Mouse (Mus musculus) spleen, adult 2 months (tissue): ENCODE data around the gene Gm20388. TPM values are rescaled to one million over a fixed set of nuclear protein-coding genes. Genes with fewer than 3 reads are reported as not detected.

Experiments used
- DNase-seq, 2 experiments: peaks; one replicate each; pipeline versions ENCODE4 v3.0.0 to v3.0.0-alpha.2; 2012 to 2021; ENCODE audit warnings: low spot score in 2 of 2, low read depth in 1 of 2
- H3K27ac ChIP-seq: fragments of 200-500 bp; 2 replicates; pipeline ENCODE4 v1.5.1; 2012; ENCODE audit warnings: low read length, inconsistent platforms; ENCODE audit not compliant: insufficient read depth
- H3K27me3 ChIP-seq: fragments of 200-500 bp; 2 replicates; pipeline ENCODE4 v1.6.1; 2012; ENCODE audit warnings: mild to moderate bottlenecking, moderate library complexity, low read length, inconsistent platforms; ENCODE audit not compliant: control insufficient read depth, insufficient read depth
- H3K36me3 ChIP-seq: fragments of 200-500 bp; 2 replicates; pipeline ENCODE4 v1.6.1; 2012; ENCODE audit warnings: mild to moderate bottlenecking, low read length, inconsistent platforms; ENCODE audit not compliant: control insufficient read depth, insufficient read depth
- H3K4me1 ChIP-seq: fragments of 200-500 bp; 2 replicates; pipeline ENCODE4 v1.6.1; 2011; ENCODE audit warnings: inconsistent platforms; ENCODE audit not compliant: control insufficient read depth, insufficient read depth, insufficient read length
- H3K4me3 ChIP-seq: fragments of 200-500 bp; 2 replicates; pipeline ENCODE4 v1.5.1; 2011; ENCODE audit warnings: mild to moderate bottlenecking, inconsistent platforms; ENCODE audit not compliant: insufficient read depth, insufficient read length; ENCODE audit errors: extremely low read depth
- CTCF ChIP-seq: fragments of 200-500 bp; IDR thresholded peaks from 2 replicates; pipeline ENCODE4 v1.5.1; 2011; ENCODE audit warnings: mild to moderate bottlenecking, inconsistent platforms; ENCODE audit not compliant: insufficient read depth, insufficient read length, insufficient replicate concordance; ENCODE audit errors: extremely low read depth
- POLR2A ChIP-seq: fragments of 200-500 bp; IDR thresholded peaks from 2 replicates; pipeline ENCODE4 v1.6.1; 2011; ENCODE audit warnings: low read depth, low read length, inconsistent platforms
- WGBS: fragments of 180-500 bp; shearing (Covaris S2); methylation state at CpG from one replicate; pipeline ENCODE4 v1.1.7; 2018; 5-methylcytosine and 5-hydroxymethylcytosine counted together
- polyA plus RNA-seq: library from polyadenylated mRNA; depleted of rRNA; stranded (reverse); fragments of >200 nt; gene quantifications from 2 replicates; pipeline ENCODE4 v1.2.3, GENCODE M21; 2012

The Gm20388 gene
- polyA plus RNA-seq, 1 experiment, result 26.1 TPM

- Histone ChIP-seq H3K27ac (peak overlapping the region; percentile 7; the same call in 1 of the 2 replicates), H3K27me3 (no peaks in the 10 kb centered on the region), H3K36me3 (no peaks in the 10 kb centered on the region), H3K4me1 (no peaks in the 10 kb centered on the region), H3K4me3 (no peak overlapping the region)
- no peak for DNase-seq
- WGBS, result 73% methylated on average over 7 of the region's 7 CpGs
- TF ChIP-seq CTCF (no peak), POLR2A (no peak)
Measured at GRCm38 (mm10) chr8:121631645-121632071, 1721.0 kb downstream of the Gm20388 start.

GRCm38 (mm10) chr8:121632401-121632800, 1721.8 kb downstream of the Gm20388 start:
- Histone ChIP-seq H3K4me1 (no peaks in the 10 kb centered on the region), H3K36me3 (no peaks in the 10 kb centered on the region), H3K27ac (peak overlapping the region; percentile 35), H3K4me3 (no peak overlapping the region), H3K27me3 (no peaks in the 10 kb centered on the region)
- TF ChIP-seq CTCF (no peak), POLR2A (no peak)
- DNase-seq, result no peak
- WGBS, result 81% methylated on average over 5 of the region's 5 CpGs

- no peak for TF ChIP-seq CTCF
- no peak for TF ChIP-seq POLR2A
- DNase-seq, result no peak
- WGBS, result 38% methylated on average over 6 of the region's 6 CpGs
- Histone ChIP-seq H3K4me1 (no peaks in the 10 kb centered on the region), H3K27me3 (no peaks in the 10 kb centered on the region), H3K27ac (no peak overlapping the region), H3K4me3 (no peak overlapping the region), H3K36me3 (no peaks in the 10 kb centered on the region)
Measured at GRCm38 (mm10) chr8:121635534-121635933, 1724.9 kb downstream of the Gm20388 start.

GRCm38 (mm10) chr8:121636180-121636579, 1725.5 kb downstream of the Gm20388 start:
- no peak for DNase-seq
- TF ChIP-seq POLR2A, result no peak
- no peak for TF ChIP-seq CTCF
- Histone ChIP-seq H3K4me3 (no peak overlapping the region), H3K27me3 (no peaks in the 10 kb centered on the region), H3K36me3 (no peaks in the 10 kb centered on the region), H3K27ac (no peak overlapping the region), H3K4me1 (no peaks in the 10 kb centered on the region)
- WGBS, result 57% methylated on average over 8 of the region's 8 CpGs

- TF ChIP-seq POLR2A (no peak), CTCF (no peak)
- no peak overlapping the region for H3K4me3 ChIP-seq
- no peak for DNase-seq
- H3K36me3 ChIP-seq, result no peaks in the 10 kb centered on the region
- no peaks in the 10 kb centered on the region for H3K4me1 ChIP-seq
- H3K27me3 ChIP-seq, result no peaks in the 10 kb centered on the region
- 64% methylated on average over 3 of the region's 3 CpGs for whole genome bisulfite sequencing
- no peak overlapping the region for H3K27ac ChIP-seq
Measured at GRCm38 (mm10) chr8:121642804-121643203, 1732.2 kb downstream of the Gm20388 start.

- TF ChIP-seq POLR2A (no peak), CTCF (no peak)
- no peak for DNase-seq
- Histone ChIP-seq H3K27ac (no peak overlapping the region), H3K36me3 (no peaks in the 10 kb centered on the region), H3K4me3 (no peak overlapping the region), H3K4me1 (no peaks in the 10 kb centered on the region), H3K27me3 (no peaks in the 10 kb centered on the region)
- WGBS, result 9% methylated on average over 11 of the region's 11 CpGs
Measured at GRCm38 (mm10) chr8:121643384-121643783, 1732.7 kb downstream of the Gm20388 start.

- Histone ChIP-seq H3K27ac (no peak overlapping the region), H3K27me3 (peaks cover 3% of the 10 kb centered on the region), H3K36me3 (no peaks in the 10 kb centered on the region), H3K4me3 (no peak overlapping the region), H3K4me1 (peaks cover 3% of the 10 kb centered on the region; the same call in 1 of the 2 replicates)
- TF ChIP-seq POLR2A (no peak), CTCF (no peak)
- no peak for DNase-seq
- WGBS, result 81% methylated on average over 12 of the region's 12 CpGs
Measured at GRCm38 (mm10) chr8:121647511-121648215, 1737.0 kb downstream of the Gm20388 start.
